25 mouse cellular contexts compared by ENCODE assay signal in genomic region chr2:52320175-52320574, GRCm38 (mm10). TPM values are rescaled to one million over a fixed set of nuclear protein-coding genes. Genes with fewer than 3 reads are reported as not detected.
DNase-seq lines count a peak whose midpoint lies in the region; ATAC-seq and TF ChIP-seq lines count a peak whose summit lies in the region.
"Had no signal": no experiment of that assay in that cellular context is flagged by ENCODE, and none has a peak within 500 bp of the region (broad histone marks: within the 10 kb centered on the region; RNA-seq: fewer than 3 reads in every experiment).

No protein-coding gene starts in this region.

- H3K27me3 ChIP-seq in kidney, embryonic 15.5 days, result no peaks in the 10 kb centered on the region
- no peaks in the 10 kb centered on the region for H3K27me3 ChIP-seq in kidney, postnatal 0 days (ENCODE audit: insufficient read depth, low read length)
- no peaks in the 10 kb centered on the region for H3K27me3 ChIP-seq in kidney, adult 2 months (replicated peaks; ENCODE audit: control insufficient read depth, insufficient read depth, low read length)
- H3K27me3 ChIP-seq: CH12.LX; embryonic facial prominence, embryonic 12.5 days; forebrain, embryonic 12.5 days; Patski had no signal

- H3K4me2 ChIP-seq in kidney, embryonic 15.5 days, result no peak overlapping the region
- no peak overlapping the region for H3K4me2 ChIP-seq in kidney, postnatal 0 days (ENCODE audit: low read length)
- H3K4me2 ChIP-seq: embryonic facial prominence, embryonic 12.5 days; forebrain, embryonic 12.5 days had no signal

- H3K36me3 ChIP-seq in kidney, embryonic 15.5 days, result no peaks in the 10 kb centered on the region
- no peaks in the 10 kb centered on the region for H3K36me3 ChIP-seq in kidney, postnatal 0 days (ENCODE audit: insufficient read depth, low read length)
- no peaks in the 10 kb centered on the region for H3K36me3 ChIP-seq in kidney, adult 2 months (ENCODE audit: control insufficient read depth, insufficient read depth, low read length)
- H3K36me3 ChIP-seq: embryonic facial prominence, embryonic 10.5 days; embryonic facial prominence, embryonic 12.5 days; forebrain, embryonic 10.5 days; forebrain, embryonic 12.5 days; G1E had no signal

- ATAC-seq in kidney, embryonic 15.5 days (replicated peaks; ENCODE audit: low FRiP score), result peak; percentile 65; the same call in 1 of the 2 replicates
- ATAC-seq in kidney, postnatal 0 days (replicated peaks; ENCODE audit: low FRiP score, low read depth), result no peak
- ATAC-seq: forebrain, embryonic 14.5 days; forebrain, embryonic 16.5 days; Patski had no signal

- no peaks in the 10 kb centered on the region for H3K9me3 ChIP-seq in kidney, embryonic 15.5 days (replicated peaks)
- no peaks in the 10 kb centered on the region for H3K9me3 ChIP-seq in kidney, postnatal 0 days (replicated peaks; ENCODE audit: low read length)
- H3K9me3 ChIP-seq: embryonic facial prominence, embryonic 10.5 days; embryonic facial prominence, embryonic 12.5 days; forebrain, embryonic 10.5 days; forebrain, embryonic 12.5 days; G1E had no signal

- H3K9ac ChIP-seq in kidney, embryonic 15.5 days, result no peak overlapping the region
- no peak overlapping the region for H3K9ac ChIP-seq in kidney, postnatal 0 days (ENCODE audit: low read depth, low read length)
- H3K9ac ChIP-seq: embryonic facial prominence, embryonic 12.5 days; forebrain, embryonic 12.5 days had no signal

- DNase-seq in gastrocnemius, adult 2 months, result no peak
- DNase-seq in gastrocnemius, postnatal 14 days, result no peak
- no peak for DNase-seq in kidney, adult 11 months
- peak; percentile 37 for DNase-seq in kidney, postnatal 0 days (ENCODE audit: low spot score)
- DNase-seq in kidney, adult 2 months, result no peak
- DNase-seq: adrenal gland, adult 8-10 months; adrenal gland, postnatal 14 days; adrenal gland, postnatal 36 days; B cell, adult 2 months; cerebellum, adult 11-12 months; cerebellum, adult 2 months; cerebellum, adult 9-10 months; cerebellum, postnatal 10 days; cerebellum, postnatal 25 days had no signal

- H3K4me3 ChIP-seq in gastrocnemius, adult 2 months, result peak overlapping the region; percentile 54
- H3K4me3 ChIP-seq in kidney, embryonic 15.5 days (replicated peaks), result no peak overlapping the region
- no peak overlapping the region for H3K4me3 ChIP-seq in kidney, postnatal 0 days (replicated peaks; ENCODE audit: low read depth, low read length)
- H3K4me3 ChIP-seq in kidney, adult 2 months (ENCODE audit: insufficient read depth, low read depth, low read length), result no peak overlapping the region
- H3K4me3 ChIP-seq: embryonic facial prominence, embryonic 10.5 days; embryonic facial prominence, embryonic 12.5 days; erythroblast, embryonic 14.5 days; forebrain, embryonic 10.5 days; forebrain, embryonic 12.5 days had no signal

- TF ChIP-seq CTCF in gastrocnemius, adult 2 months (IDR thresholded peaks at IDR 0.05), result no peak
- no peak for TF ChIP-seq CTCF in kidney, postnatal 0 days (IDR thresholded peaks at IDR 0.05; ENCODE audit: low read depth)
- TF ChIP-seq CTCF in kidney, adult 2 months (conservative IDR thresholded peaks at IDR 0.05; ENCODE audit: insufficient read depth, insufficient read length, low read depth, low read length), result no peak

- no peak for TF ChIP-seq POLR2A in kidney, adult 2 months (IDR thresholded peaks at IDR 0.05; ENCODE audit: low read depth, low read length)

- intact Hi-C loops in gastrocnemius, adult 2 months (cut with DNase I), result loop anchor here (5.0 kb wide), 1 partner anchor 272 kb away; no protein-coding TSS in a partner anchor
- intact Hi-C loops in gastrocnemius, postnatal 14 days (cut with DNase I; ENCODE audit: low total_unique reads), result no loop called here

- WGBS in kidney, embryonic 15.5 days, result 55% methylated on average over 2 of the region's 2 CpGs
- WGBS in kidney, postnatal 0 days, result 57% methylated on average over 2 of the region's 2 CpGs
- WGBS in kidney, adult 2 months, result 61% methylated on average over 2 of the region's 2 CpGs

- H3K4me1 ChIP-seq in kidney, embryonic 15.5 days, result peaks cover 9% of the 10 kb centered on the region; the same call in 1 of the 2 replicates
- H3K4me1 ChIP-seq in kidney, postnatal 0 days (replicated peaks; ENCODE audit: insufficient read depth, low read length), result no peaks in the 10 kb centered on the region
- no peaks in the 10 kb centered on the region for H3K4me1 ChIP-seq in kidney, adult 2 months (ENCODE audit: control insufficient read depth, insufficient read depth, low read length)
- H3K4me1 ChIP-seq: embryonic facial prominence, embryonic 10.5 days; embryonic facial prominence, embryonic 12.5 days; forebrain, embryonic 10.5 days; forebrain, embryonic 12.5 days had no signal

- peak overlapping the region; percentile 86 for H3K27ac ChIP-seq in gastrocnemius, adult 2 months
- no peak overlapping the region for H3K27ac ChIP-seq in kidney, embryonic 15.5 days
- no peak overlapping the region for H3K27ac ChIP-seq in kidney, postnatal 0 days
- H3K27ac ChIP-seq in kidney, adult 2 months (ENCODE audit: insufficient read depth, low read depth, low read length), result no peak overlapping the region
- H3K27ac ChIP-seq: embryonic facial prominence, embryonic 10.5 days; embryonic facial prominence, embryonic 12.5 days; forebrain, embryonic 10.5 days; forebrain, embryonic 12.5 days had no signal

RNA-seq across cellular contexts. Expression of gene Neb, which starts 58.1 kb away (rescaled TPM):
- total RNA-seq in gastrocnemius, adult 2 months (2021), result 1,000 to 10,000 TPM; 5,559 to 6,662 TPM
- 1,000 to 10,000 TPM; 4,410 to 4,654 TPM for total RNA-seq in gastrocnemius, postnatal 14 days (2021)
- 10.6 and 20.1 TPM in 2 replicates for polyA plus RNA-seq in kidney, embryonic 15.5 days (2015; fragmentation: Nextera tagmentation; extraction: Ambion mirVana)
- 0.74 and 0.75 TPM in 2 replicates for polyA plus RNA-seq in kidney, postnatal 0 days (2015; fragmentation: Nextera tagmentation; extraction: Ambion mirVana)
- 0.12 and 5.9 TPM in 2 replicates for polyA plus RNA-seq in kidney, adult 2 months (2012; rRNA removed)
- polyA plus RNA-seq: erythroblast, embryonic 14.5 days had no signal
